Mouse (Mus musculus) right cerebral cortex, adult 2 months (tissue): Measurements from ENCODE around the gene Kdm4a.

Experiments used
- DNase-seq, 2 experiments: peaks; one replicate each; pipeline ENCODE4 v3.0.0; 2021 to 2022; ENCODE audit warnings: low spot score in 2 of 2

Kdm4a gene

DNA sequence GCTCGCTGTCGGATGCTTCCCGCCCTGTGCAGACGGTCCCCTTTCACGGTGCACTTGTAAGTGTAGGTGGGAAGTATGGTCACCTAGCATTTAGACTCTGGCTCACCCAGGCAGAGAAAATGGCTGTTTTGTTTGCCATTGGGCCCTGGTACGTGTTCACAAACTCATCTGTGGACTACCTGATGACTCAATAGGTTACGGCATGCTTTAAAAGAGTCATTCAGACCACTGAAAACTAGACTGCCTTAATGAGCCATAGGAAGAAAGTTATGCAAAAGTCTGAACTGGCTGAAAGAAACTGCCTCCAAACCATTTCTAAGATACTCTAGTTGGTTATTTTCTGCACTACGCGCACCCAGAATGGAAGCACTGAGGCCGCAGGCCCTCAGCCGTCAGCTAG lies 63.7 kb downstream of the Kdm4a start:
- no peak for DNase-seq

DNA sequence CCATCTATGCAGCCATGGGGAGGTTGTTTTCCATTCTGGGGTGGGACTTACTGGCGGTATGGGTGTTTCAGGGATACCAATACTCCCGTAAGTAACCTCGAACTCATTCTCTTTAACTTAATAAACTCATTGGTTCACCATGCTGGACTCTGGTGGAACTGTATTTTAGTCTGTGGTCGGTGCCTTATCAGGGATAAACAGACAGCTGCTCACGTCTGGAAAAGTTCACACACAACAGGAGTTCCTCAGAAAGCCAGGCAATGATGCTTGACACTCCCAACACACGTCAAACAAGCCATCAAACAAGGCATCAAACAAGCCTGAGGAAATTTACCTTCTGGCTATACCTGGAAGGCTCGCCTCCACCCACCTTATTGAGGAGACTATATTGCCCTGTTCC lies 64.7 kb downstream of the Kdm4a start:
- DNase-seq, result no peak

DNA sequence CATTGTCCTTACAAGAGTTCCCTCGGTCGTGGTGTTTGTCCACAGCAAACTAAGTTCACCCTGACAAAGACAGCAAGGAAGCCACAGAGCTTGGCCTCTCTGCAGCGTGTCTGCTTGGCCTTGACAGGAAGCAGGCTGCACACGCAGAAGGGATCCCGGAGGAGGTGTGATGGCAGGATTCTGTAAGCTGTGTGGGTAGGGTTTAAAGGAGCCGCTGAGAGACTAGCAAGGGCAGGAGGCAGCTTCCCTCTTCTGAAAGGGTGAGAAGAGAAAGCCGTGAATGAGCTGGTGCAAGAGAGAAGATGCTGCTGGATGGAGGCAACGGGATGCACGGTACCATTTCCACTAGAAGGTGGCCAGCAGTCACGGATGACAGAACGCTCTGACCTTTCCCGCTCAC lies 67.2 kb downstream of the Kdm4a start:
- peak in 1 of 2 experiments; percentile 41 for DNase-seq

DNA sequence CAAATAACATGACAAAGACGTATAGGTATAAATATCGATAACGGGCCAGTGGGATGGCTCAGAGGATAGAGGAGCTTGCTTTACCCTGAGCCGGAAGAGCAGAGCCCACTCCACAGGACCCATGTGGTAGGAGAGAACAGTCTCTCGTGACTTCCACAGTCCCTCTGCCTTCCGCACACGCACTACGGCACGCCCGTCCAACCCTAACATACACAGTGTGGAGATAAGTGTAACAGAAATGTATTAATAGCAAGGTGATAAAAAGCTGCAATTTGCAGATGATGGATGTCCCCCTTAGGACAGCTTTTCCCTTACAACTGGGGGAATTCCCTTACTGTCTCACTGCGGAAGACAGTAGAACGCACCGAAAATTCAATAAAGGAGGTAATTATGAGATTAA lies 70.2 kb downstream of the Kdm4a start:
- no peak for DNase-seq

- no peak for DNase-seq
Observed at GRCm38 (mm10) chr4:118108779-118109178, 71.1 kb downstream of the Kdm4a start.

- DNase-seq, result no peak
Observed at GRCm38 (mm10) chr4:118105256-118106053, 74.4 kb downstream of the Kdm4a start.

DNA sequence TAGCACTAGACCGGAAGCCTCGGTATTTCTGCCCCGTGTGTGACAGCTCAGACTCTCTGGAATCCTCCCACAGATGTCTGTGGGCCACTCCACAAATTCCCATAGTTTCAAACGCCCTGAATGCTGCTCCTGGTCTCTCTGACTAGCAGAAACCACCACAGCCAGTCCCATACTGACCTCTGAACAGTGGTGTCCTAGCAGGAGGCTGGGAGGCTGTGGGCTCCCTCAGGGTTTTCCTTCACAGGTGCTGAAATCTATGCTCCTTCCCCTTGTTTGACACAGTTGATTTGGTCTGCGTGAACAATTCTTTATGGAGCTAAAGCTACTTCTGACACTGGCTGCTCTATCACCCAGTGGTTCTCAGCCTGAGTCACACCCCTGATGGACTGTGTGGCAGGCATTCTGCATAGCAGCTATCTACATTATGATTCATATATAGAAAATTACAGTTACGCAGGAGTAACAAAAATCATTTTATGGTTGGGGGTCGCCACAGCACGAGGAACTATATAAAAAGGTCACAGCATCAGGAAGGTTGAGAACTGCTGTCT lies 76.5 kb downstream of the Kdm4a start:
- DNase-seq, result no peak

DNA sequence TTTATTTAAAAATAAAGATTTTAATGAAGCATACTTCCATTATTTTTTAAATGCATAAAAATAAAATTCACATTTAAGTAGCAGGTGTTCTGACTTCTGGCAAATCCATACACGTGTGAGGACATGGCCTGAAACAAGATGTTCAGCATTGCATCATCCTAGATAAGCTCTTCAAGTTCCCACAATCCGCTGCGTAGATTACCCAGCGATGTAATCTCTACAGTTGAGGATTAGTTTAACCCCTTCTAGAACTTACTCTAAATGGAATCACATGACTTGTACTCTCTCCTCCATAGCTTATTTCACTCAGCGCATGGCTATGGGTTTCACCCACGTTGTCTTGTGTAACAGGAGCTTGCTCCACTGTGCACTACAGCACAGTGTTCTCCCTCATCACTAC lies 78.3 kb downstream of the Kdm4a start:
- no peak for DNase-seq

DNA sequence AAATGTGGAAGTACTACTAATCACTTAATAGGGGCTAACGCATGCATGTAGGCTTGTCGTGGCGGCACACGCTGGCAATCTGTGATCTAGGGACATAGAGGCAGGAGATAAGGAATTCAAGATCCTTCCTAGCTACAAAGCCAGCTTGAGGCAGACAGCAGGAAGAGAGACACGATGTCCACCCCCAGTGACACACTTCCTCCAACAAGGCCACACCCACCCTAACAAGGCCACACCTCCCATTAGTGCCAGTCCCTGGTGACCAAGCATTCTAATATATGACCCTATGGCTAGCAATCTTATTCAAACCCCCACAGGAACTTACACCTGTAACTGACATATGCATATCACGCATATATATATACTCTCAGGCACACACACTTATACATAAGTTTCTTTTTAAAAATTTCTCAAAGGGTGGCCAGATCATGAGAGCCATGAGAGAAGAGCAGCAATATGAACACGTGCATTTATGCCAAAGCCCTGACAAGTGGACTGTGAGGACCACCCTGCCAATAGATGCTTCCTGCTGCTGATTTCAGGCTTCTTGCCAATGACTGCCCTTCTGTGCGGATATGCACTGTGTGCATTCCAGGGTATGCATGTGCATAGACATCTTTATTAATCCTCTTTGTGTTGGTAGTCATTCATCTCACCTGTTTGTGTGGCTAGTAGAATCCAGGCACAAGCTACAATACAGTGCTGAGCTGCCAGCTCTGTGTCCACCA lies 80.0 kb downstream of the Kdm4a start:
- no peak for DNase-seq

- no peak for DNase-seq
Observed at GRCm38 (mm10) chr4:118098571-118098970, 81.3 kb downstream of the Kdm4a start.

DNA sequence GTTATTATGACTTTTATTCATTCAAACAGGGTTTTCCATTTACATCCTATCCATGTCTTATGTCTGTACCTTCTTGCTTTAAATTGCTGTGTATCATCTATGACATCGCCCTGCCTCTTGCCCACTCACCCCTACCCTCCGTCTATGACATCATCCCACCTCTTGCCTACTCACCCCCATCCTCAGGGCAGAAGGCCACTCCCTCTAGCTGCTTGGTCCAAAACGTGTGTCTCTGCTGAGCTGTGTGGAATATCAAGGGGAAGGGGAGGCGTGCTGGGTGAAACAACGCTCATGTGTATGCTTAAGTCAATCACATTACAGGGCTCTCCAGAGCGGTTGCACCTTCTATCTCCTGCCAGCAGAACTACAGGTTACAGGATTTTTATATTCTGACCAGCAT lies 83.8 kb downstream of the Kdm4a start:
- DNase-seq, result no peak

DNA sequence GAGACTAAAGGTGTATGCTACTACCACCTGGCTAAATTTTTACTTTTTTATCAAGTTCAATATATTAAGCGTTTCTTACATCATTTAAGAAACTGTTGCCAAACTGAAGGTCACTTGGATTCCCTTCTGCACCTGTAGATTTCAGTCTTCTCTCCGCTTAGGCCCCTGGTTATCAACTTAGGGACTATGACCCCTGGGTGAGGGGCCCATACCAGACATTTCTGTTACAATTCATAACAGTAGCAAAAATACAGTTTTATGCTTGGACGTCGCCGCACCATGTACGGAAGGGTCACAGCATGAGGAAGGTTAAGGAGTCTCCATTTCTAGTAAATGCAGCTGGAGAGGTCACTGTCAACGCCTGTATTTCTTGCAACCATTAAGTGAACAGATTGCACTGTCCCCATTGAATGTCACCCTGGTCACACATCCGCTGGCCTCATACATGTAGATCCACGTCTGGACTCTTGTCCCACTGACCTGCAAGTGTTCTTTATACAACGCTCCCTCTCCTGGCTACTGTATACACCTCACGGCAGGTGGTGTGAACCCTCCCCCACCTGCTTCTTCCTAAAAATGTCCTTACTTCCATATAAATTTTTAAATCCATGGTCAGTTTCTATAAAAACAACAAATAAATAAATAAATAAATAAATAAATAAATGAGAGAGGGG lies 86.9 kb downstream of the Kdm4a start:
- DNase-seq, result no peak

GRCm38 (mm10) chr4:118090449-118090848 lies 89.4 kb downstream of the Kdm4a start:
- DNase-seq, result no peak

DNA sequence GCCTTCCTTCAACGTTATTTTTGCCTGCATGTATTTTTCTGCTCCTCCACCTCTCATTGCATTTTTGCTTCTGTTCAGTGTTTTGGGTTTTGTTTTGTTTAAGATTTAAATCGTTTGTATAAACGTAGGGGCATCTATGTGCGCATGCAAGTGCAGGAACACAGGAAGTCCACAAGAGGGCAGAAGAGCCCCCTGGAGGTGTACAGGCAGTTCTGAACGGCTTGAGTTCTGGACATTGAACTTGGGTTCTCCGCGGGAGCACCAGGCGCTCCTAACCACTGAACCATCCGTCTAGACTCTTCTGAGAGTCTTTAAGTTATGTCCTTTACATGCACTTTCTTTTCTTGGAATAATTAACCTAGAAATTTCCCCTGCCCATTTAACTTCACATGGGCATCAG lies 89.9 kb downstream of the Kdm4a start:
- DNase-seq, result peak; percentile 33 to 52

- no peak for DNase-seq
Observed at GRCm38 (mm10) chr4:118088771-118089170, 91.1 kb downstream of the Kdm4a start.
